Mouse (Mus musculus): ENCODE data around the gene Kmt5b.

- TF ChIP-seq POLR2A (IDR thresholded peaks at IDR 0.05; ENCODE audit: low read depth, low read length) (no peak), CTCF (IDR thresholded peaks at IDR 0.05; ENCODE audit: borderline replicate concordance, insufficient read depth, low read length) (no peak)
Measured at GRCm38 (mm10) chr19:3853891-3854290, 86.7 kb downstream of the Kmt5b start.
